Mouse (Mus musculus) brain, embryonic 14.5 days (tissue): ENCODE measurements at regions not wholly inside any gene's neighbourhood (a gene's known extent, or its start where the extent isn't known, plus 50 kb on each side); places are given as distances from the start of the nearest gene placed in this dataset.

ENCODE experiments used
- DNase-seq: peaks from one replicate; pipeline ENCODE4 v3.0.0-alpha.2; 2011; ENCODE audit warnings: low read depth
- CTCF ChIP-seq: fragments of 200-500 bp; IDR thresholded peaks from 2 replicates; pipeline ENCODE4 v1.5.1; 2012; ENCODE audit warnings: inconsistent platforms, mild to moderate bottlenecking, moderate library complexity, borderline replicate concordance; ENCODE audit not compliant: insufficient read depth, insufficient read length; ENCODE audit errors: extremely low read depth
- POLR2A ChIP-seq: fragments of 200-500 bp; IDR thresholded peaks from 2 replicates; pipeline ENCODE4 v1.6.1; 2012; ENCODE audit warnings: mild to moderate bottlenecking, inconsistent platforms, borderline replicate concordance; ENCODE audit not compliant: poor library complexity, insufficient read depth, insufficient read length, severe bottlenecking; ENCODE audit errors: extremely low read depth

DNA sequence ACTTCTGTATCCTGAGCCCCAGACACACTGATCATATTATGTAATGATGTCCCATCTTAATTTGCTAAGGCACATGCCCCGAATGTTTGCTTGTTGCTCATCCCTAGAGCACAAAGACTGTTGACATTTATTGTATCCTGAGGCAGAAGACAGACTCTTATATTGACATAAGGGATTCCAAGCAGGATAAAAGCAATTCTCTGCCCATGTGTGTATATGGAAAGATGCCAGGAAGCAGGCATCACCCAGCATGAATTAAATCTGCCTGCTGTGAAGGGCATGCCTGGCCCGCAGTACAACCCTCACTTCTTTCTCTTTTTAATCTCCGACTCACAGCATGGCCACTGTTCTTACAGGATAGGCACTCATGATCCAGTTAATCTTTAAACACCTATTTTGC, 125.3 kb downstream of the Usp46 start:
- TF ChIP-seq POLR2A = no peak
- TF ChIP-seq CTCF = no peak
- DNase-seq = peak; percentile 85

GRCm38 (mm10) chr5:73945671-73946070, 122.6 kb downstream of the Usp46 start:
- no peak for DNase-seq
- TF ChIP-seq CTCF (no peak), POLR2A (no peak)

DNA sequence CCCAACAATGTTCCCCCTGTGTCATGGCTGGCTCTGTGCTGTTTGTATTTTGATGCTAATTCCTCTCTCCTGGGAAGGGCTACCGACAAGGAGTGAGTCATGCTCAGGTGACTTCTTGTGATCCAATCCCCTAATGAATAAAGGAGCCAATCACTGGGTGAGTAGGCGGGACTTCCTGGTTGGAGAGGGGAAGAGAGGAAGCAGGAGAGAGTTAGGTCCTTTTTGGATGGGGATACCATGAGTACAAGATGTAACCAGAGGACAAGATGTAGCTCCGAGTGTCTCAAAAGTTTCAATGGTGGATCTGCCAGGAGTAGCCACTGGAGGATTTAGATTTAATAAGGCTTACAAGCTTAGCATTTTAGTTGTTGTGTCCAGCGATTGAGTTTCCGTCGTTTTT, 122.1 kb downstream of the Usp46 start:
- DNase-seq = no peak
- TF ChIP-seq CTCF (no peak), POLR2A (no peak)

DNA sequence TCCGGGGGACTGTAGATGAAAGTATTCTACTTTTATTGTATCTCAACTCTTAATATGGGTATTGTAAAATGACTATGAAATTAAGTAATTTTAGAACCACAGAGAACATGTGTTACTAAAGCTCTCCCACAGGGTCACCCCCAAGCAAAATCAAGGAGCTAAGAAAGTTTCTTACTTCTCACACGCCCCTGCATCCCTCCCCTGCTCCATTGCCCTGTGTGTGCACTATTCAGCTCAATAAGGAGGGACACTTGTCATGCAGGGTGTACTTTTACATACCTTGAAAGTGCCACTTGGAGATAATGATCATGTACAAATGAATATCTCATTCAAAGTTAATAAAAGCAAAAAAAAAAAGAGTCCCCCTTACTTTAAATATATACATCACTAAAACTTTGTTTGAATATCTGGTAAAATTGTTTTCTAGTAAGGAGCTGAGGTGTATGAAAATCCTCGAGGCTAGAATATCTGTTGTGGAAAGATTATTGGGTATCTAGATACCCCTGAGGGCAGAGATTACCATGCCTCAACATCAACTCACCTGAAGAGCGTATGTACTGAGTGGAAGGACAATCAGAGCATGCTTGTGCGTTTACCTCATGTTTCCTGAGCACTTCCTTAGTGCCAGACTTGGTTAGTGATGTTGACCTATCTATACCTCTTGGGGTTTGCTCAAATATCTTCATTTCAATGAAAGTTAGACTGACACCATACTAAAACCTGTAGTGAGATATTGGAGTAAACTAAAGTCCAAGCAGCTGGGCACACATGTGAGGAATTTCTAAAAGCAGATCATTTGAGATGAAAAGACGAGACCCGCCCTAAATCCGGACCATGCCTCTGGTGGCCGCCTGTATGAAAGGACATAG, 120.0 kb downstream of the Usp46 start:
- TF ChIP-seq CTCF = no peak
- TF ChIP-seq POLR2A = no peak

More for the DNA sequence above, 120.0 kb downstream of the Usp46 start:
- no peak for DNase-seq
